Mouse (Mus musculus) G1E (cell line): ENCODE results near the gene Rnf6.

Experiments
- CTCF ChIP-seq: IDR thresholded peaks from 2 replicates; pipeline ENCODE4 v1.5.1; 2012; ENCODE audit warnings: low read depth, low read length, inconsistent platforms, mixed read lengths
- GATA1 ChIP-seq: IDR thresholded peaks from 2 replicates; pipeline ENCODE4 v1.6.1; 2012; ENCODE audit warnings: borderline replicate concordance, low read length, inconsistent platforms, mixed read lengths
- GATA2 ChIP-seq: IDR thresholded peaks from 2 replicates; pipeline ENCODE4 v1.6.1; 2012; ENCODE audit warnings: low read depth, low read length, inconsistent platforms, borderline replicate concordance
- POLR2AphosphoS5 ChIP-seq: IDR thresholded peaks from 2 replicates; pipeline ENCODE4 v1.6.1; 2012; ENCODE audit warnings: low read depth, low read length, inconsistent platforms; ENCODE audit not compliant: insufficient replicate concordance
- TAL1 ChIP-seq: conservative IDR thresholded peaks from 2 replicates; pipeline ENCODE4 v1.6.1; 2012; ENCODE audit warnings: low read depth, low read length, inconsistent platforms, mixed read lengths

GRCm38 (mm10) chr5:146190501-146191269 is 30.7 kb downstream of the Rnf6 start:
- TF ChIP-seq CTCF (no peak), TAL1 (no peak), GATA1 (no peak), POLR2AphosphoS5 (no peak), GATA2 (no peak)
